Mouse (Mus musculus) heart, embryonic 14.5 days (tissue): Measurements from ENCODE around the gene Zic4. TPM values are rescaled to one million over a fixed set of nuclear protein-coding genes. Genes with fewer than 3 reads are reported as not detected.

ENCODE experiments used
- ATAC-seq: fragments of 200-750 bp; cut with Nextera tagmentation; 2 replicates; pipeline ENCODE4 v1.8.0; 2017; ENCODE audit warnings: low read depth, moderate TSS enrichment; ENCODE audit not compliant: insufficient number of reproducible peaks, insufficient read depth, low FRiP score
- H3K27ac ChIP-seq, 2 experiments: fragments of 200-500 bp in 1 of 2; fragments of 300-500 bp in 1 of 2; sonication (generic) in 1 of 2; replicated peaks in 1 of 2; 2 replicates each; pipeline ENCODE4 v1.5.1; 2012 to 2014; ENCODE audit warnings: low read depth in 2 of 2, low read length in 2 of 2, control low read depth in 1 of 2, mild to moderate bottlenecking in 1 of 2, mixed read lengths in 1 of 2; ENCODE audit not compliant: control insufficient read depth in 1 of 2, insufficient read depth in 1 of 2
- H3K27me3 ChIP-seq: fragments of 300-500 bp; sonication (generic); 2 replicates; pipeline ENCODE4 v1.6.1; 2014; ENCODE audit warnings: mild to moderate bottlenecking, low read length, control low read depth; ENCODE audit not compliant: control insufficient read depth, insufficient read depth
- H3K36me3 ChIP-seq: fragments of 300-500 bp; sonication (generic); 2 replicates; pipeline ENCODE4 v1.6.1; 2014; ENCODE audit warnings: mild to moderate bottlenecking, control low read depth, low read length, mixed read lengths; ENCODE audit not compliant: control insufficient read depth, insufficient read depth
- H3K4me1 ChIP-seq, 2 experiments: fragments of 200-500 bp in 1 of 2; fragments of 300-500 bp in 1 of 2; sonication (generic) in 1 of 2; 2 replicates each; pipeline ENCODE4 v1.6.1; 2012 to 2014; ENCODE audit warnings: low read length in 2 of 2, control low read depth in 1 of 2, mixed read lengths in 1 of 2; ENCODE audit not compliant: control insufficient read depth in 2 of 2, insufficient read depth in 2 of 2
- H3K4me2 ChIP-seq: fragments of 300-500 bp; sonication (generic); 2 replicates; pipeline ENCODE4 v1.6.1; 2014; ENCODE audit warnings: mild to moderate bottlenecking, low read length
- H3K4me3 ChIP-seq, 2 experiments: fragments of 200-500 bp in 1 of 2; fragments of 300-500 bp in 1 of 2; sonication (generic) in 1 of 2; 2 replicates each; pipeline ENCODE4 v1.5.1; 2012 to 2014; ENCODE audit warnings: low read length in 2 of 2, mild to moderate bottlenecking in 2 of 2, control low read depth in 1 of 2, low read depth in 1 of 2, moderate library complexity in 1 of 2; ENCODE audit not compliant: control insufficient read depth in 1 of 2, insufficient read depth in 1 of 2
- H3K9ac ChIP-seq: fragments of 300-500 bp; sonication (generic); 2 replicates; pipeline ENCODE4 v1.6.1; 2014; ENCODE audit warnings: mild to moderate bottlenecking, low read length
- H3K9me3 ChIP-seq: fragments of 300-500 bp; sonication (generic); 2 replicates; pipeline ENCODE4 v1.6.1; 2016; ENCODE audit warnings: low read length, control low read depth; ENCODE audit not compliant: control insufficient read depth
- WGBS: fragments of 180-500 bp; shearing (Covaris S2); extraction: QIAGEN DNeasy Blood & Tissue Kit; methylation state at CpG from one replicate; pipeline ENCODE4 v1.1.7; 2014; 5-methylcytosine and 5-hydroxymethylcytosine counted together
- polyA plus RNA-seq: library from polyadenylated mRNA; unstranded; fragments of >200 nt; fragmentation: Nextera tagmentation; extraction: Ambion mirVana; gene quantifications from 2 replicates; pipeline ENCODE4 v1.2.1, GENCODE M21; 2014

The Zic4 gene
- polyA plus RNA-seq, 1 experiment from 2014 or later: not detected

GRCm38 (mm10) chr9:91364971-91365501 is 2.8 kb downstream of the Zic4 start:
- H3K9me3 ChIP-seq: no peaks in the 10 kb centered on the region
- H3K27ac ChIP-seq: no peak overlapping the region
- no peak for ATAC-seq
- no peaks in the 10 kb centered on the region for H3K36me3 ChIP-seq
- H3K4me2 ChIP-seq: peak overlapping the region; percentile 60
- peaks cover 93% of the 10 kb centered on the region for H3K27me3 ChIP-seq
- H3K4me1 ChIP-seq: peaks cover 2 to 15% of the 10 kb centered on the region in 2 experiments; a peak in 3 of 4 replicates
- 2% methylated on average over 40 of the region's 42 CpGs for WGBS
- peak overlapping the region; percentile 3 to 36 for H3K4me3 ChIP-seq
- no peak overlapping the region for H3K9ac ChIP-seq

- no peaks in the 10 kb centered on the region for H3K36me3 ChIP-seq
- peak within 1 kb of the TSS; percentile 20 to 36 for H3K4me3 ChIP-seq
- no peak within 1 kb of the TSS for H3K27ac ChIP-seq
- H3K4me2 ChIP-seq: peak within 1 kb of the TSS; percentile 60
- ATAC-seq: no peak
- H3K4me1 ChIP-seq: peaks cover 2 to 15% of the 10 kb centered on the region in 2 experiments; a peak in 3 of 4 replicates
- under 1% methylated on average over 33 of the region's 33 CpGs for WGBS
- no peak within 1 kb of the TSS for H3K9ac ChIP-seq
- peaks cover 93% of the 10 kb centered on the region for H3K27me3 ChIP-seq
- no peaks in the 10 kb centered on the region for H3K9me3 ChIP-seq
These were observed 3.5 kb downstream of the Zic4 start, which contains the start of gene Zic1 for GRCm38 (mm10) chr9:91365664-91366063. Gene Zic1, minus strand, starts transcription at chr9:91365810.

DNA sequence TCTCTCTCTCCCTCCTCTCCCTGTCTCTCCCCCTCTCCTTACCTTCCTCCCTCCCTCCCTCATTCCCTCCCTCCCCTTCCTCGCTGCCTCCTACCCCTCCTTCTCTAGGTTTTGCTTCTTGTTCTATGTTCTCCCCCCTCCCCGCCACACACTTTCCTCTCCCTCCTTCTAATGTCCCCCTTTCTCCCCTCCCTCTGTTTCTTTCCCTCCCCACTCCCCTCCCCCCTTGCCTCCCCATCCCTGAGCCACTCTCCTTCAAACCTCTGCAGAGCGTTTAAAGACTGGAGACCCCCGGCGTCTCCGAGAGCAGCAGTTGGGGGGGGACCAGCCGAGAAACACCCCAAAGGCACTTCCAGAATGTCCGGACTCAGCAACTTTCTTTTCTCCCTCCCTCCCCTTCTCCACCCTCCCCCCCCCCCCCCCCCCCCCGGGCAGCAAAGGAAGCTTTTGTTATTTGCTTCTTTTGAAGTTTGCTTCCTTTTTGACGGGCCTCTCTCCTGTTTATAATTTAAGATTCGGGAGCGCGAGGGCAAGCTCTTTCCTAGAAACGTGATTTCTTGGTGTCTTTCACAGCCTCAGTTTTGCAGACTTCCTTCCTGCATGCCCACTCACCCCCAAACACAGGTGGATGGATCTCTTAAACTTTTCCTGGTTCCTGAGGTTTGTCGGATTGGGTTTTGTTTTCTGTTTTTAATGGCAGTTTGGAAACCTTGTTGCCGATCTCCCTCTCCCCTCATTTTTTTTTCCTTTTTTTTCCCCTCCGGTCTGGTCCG is 4.2 kb downstream of the Zic4 start:
- peaks cover 2 to 15% of the 10 kb centered on the region in 2 experiments; a peak in 3 of 4 replicates for H3K4me1 ChIP-seq
- ATAC-seq: no peak
- H3K4me3 ChIP-seq: no peak overlapping the region
- peaks cover 93% of the 10 kb centered on the region for H3K27me3 ChIP-seq
- no peaks in the 10 kb centered on the region for H3K36me3 ChIP-seq
- H3K9ac ChIP-seq: no peak overlapping the region
- under 1% methylated on average over 17 of the region's 18 CpGs for WGBS
- H3K4me2 ChIP-seq: no peak overlapping the region
- no peaks in the 10 kb centered on the region for H3K9me3 ChIP-seq
- no peak overlapping the region for H3K27ac ChIP-seq

GRCm38 (mm10) chr9:91366999-91367811 is 5.0 kb downstream of the Zic4 start:
- H3K4me2 ChIP-seq: no peak overlapping the region
- ATAC-seq: no peak
- peaks cover 93% of the 10 kb centered on the region for H3K27me3 ChIP-seq
- H3K36me3 ChIP-seq: no peaks in the 10 kb centered on the region
- H3K4me3 ChIP-seq: no peak overlapping the region
- WGBS: 1% methylated on average over 30 of the region's 30 CpGs
- no peak overlapping the region for H3K9ac ChIP-seq
- no peaks in the 10 kb centered on the region for H3K9me3 ChIP-seq
- H3K4me1 ChIP-seq: peaks cover 2 to 13% of the 10 kb centered on the region in 2 experiments; a peak in 3 of 4 replicates
- no peak overlapping the region for H3K27ac ChIP-seq

DNA sequence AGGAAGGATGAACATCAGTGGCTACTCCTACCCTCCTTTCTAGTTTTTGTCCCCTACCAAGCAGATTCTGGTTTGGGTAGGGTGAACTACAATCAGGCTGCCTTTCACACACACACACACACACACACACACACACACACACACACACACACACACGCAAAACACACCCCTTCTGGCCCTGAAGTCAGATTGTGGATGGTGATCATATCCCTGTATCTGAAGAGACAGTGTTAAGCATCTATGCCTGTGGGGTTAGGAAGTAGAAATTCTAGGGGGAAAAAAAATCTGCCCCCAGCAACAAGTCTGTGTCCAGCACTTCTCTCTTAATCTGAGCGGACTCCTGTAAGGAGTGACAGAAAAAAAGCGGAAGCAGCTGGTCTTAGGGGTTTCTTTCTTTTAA is 5.9 kb downstream of the Zic4 start:
- no peak overlapping the region for H3K4me2 ChIP-seq
- H3K9me3 ChIP-seq: no peaks in the 10 kb centered on the region
- no peak for ATAC-seq
- H3K36me3 ChIP-seq: no peaks in the 10 kb centered on the region
- H3K9ac ChIP-seq: no peak overlapping the region
- H3K4me3 ChIP-seq: no peak overlapping the region
- H3K27me3 ChIP-seq: peaks cover 93% of the 10 kb centered on the region
- peaks cover 2 to 10% of the 10 kb centered on the region in 2 experiments; a peak in 3 of 4 replicates for H3K4me1 ChIP-seq
- 5% methylated on average over 3 of the region's 3 CpGs for WGBS
- no peak overlapping the region for H3K27ac ChIP-seq

DNA sequence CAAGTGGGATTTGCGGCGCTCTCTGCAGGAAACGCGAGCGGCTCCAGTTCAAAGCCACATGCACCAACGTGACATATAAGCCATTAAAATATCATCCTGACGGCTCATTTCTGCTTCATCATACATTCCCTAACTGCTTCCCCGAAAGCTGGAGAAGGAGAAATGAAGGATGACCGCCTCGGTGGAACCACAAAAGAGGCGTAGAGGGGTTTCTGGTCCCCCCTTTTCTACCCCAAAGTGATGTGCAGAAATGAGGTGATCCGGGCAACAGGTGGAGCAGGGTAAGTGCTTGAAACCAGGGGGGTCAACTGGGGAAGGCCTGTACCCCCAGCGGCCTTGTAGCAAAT is 6.7 kb downstream of the Zic4 start:
- Histone ChIP-seq H3K9me3 (no peaks in the 10 kb centered on the region), H3K27me3 (peaks cover 93% of the 10 kb centered on the region), H3K4me2 (no peak overlapping the region), H3K4me3 (no peak overlapping the region), H3K4me1 (peaks cover 2 to 10% of the 10 kb centered on the region in 2 experiments; a peak in 3 of 4 replicates), H3K27ac (no peak overlapping the region), H3K9ac (no peak overlapping the region), H3K36me3 (no peaks in the 10 kb centered on the region)
- WGBS: 5% methylated on average over 13 of the region's 13 CpGs
- ATAC-seq: no peak

- H3K27ac ChIP-seq: no peak overlapping the region
- no peak overlapping the region for H3K4me3 ChIP-seq
- no peak overlapping the region for H3K9ac ChIP-seq
- peaks cover 93% of the 10 kb centered on the region for H3K27me3 ChIP-seq
- WGBS: 3% methylated on average over 26 of the region's 26 CpGs
- no peaks in the 10 kb centered on the region for H3K9me3 ChIP-seq
- H3K36me3 ChIP-seq: no peaks in the 10 kb centered on the region
- H3K4me1 ChIP-seq: peaks cover 0 to 8% of the 10 kb centered on the region in 2 experiments; a peak in 3 of 4 replicates
- ATAC-seq: no peak
- no peak overlapping the region for H3K4me2 ChIP-seq
These were observed 7.2 kb downstream of the Zic4 start for GRCm38 (mm10) chr9:91369293-91369991.
